Mouse (Mus musculus) heart, postnatal 10 days (tissue): ENCODE data around the gene Ctnnd2. TPM values are rescaled to one million over a fixed set of nuclear protein-coding genes. Genes with fewer than 3 reads are reported as not detected.
A peak's percentile ranks its signal among the peaks of the same experiment; 100 is the strongest.

Experiments used
- DNase-seq, 2 experiments: peaks; one replicate each; pipeline ENCODE4 v3.0.0; 2021
- intact Hi-C: fragments of 180-260 bp; cut with DNase I; formaldehyde crosslinking; loops from one replicate; pipeline ENCODE4 v1.15.1; 2025
- total RNA-seq, 2 experiments: library from RNA; stranded (reverse); gene quantifications; 2 replicates each; pipeline ENCODE4 v1.2.3; 2021

Ctnnd2 gene
- total RNA-seq, 2 experiments from 2014 or later: 0.14 to 0.27 TPM

GRCm38 (mm10) chr15:30795723-30796122, 623.3 kb downstream of the Ctnnd2 start:
- no peak for DNase-seq

GRCm38 (mm10) chr15:30827424-30828263, 655.3 kb downstream of the Ctnnd2 start:
- no peak for DNase-seq
- intact Hi-C loops: no loop called here

More at GRCm38 (mm10) chr15:30795723-30796122, 623.3 kb downstream of the Ctnnd2 start:
- intact Hi-C loops: no loop called here

- no peak for DNase-seq
- intact Hi-C loops: no loop called here
Observed at GRCm38 (mm10) chr15:30857277-30858176, 685.1 kb downstream of the Ctnnd2 start.

GRCm38 (mm10) chr15:30867429-30867828, 695.0 kb downstream of the Ctnnd2 start:
- DNase-seq: no peak
- intact Hi-C loops: no loop called here

- no peak for DNase-seq
- intact Hi-C loops: no loop called here
Observed at GRCm38 (mm10) chr15:30869673-30870512, 697.5 kb downstream of the Ctnnd2 start.

GRCm38 (mm10) chr15:30875523-30875922, 703.1 kb downstream of the Ctnnd2 start:
- intact Hi-C loops: no loop called here
- no peak for DNase-seq

- DNase-seq: no peak
- intact Hi-C loops: no loop called here
Observed at GRCm38 (mm10) chr15:30884692-30885334, 712.4 kb downstream of the Ctnnd2 start.

- intact Hi-C loops: no loop called here
- peak; percentile 53 for DNase-seq
Observed at GRCm38 (mm10) chr15:30885410-30885809, 713.0 kb downstream of the Ctnnd2 start.

GRCm38 (mm10) chr15:30887559-30887958, 715.2 kb downstream of the Ctnnd2 start:
- DNase-seq: no peak
- intact Hi-C loops: no loop called here

- intact Hi-C loops: no loop called here
- no peak for DNase-seq
Observed at GRCm38 (mm10) chr15:30891986-30892385, 719.6 kb downstream of the Ctnnd2 start.

- no peak for DNase-seq
- intact Hi-C loops: no loop called here
Observed at GRCm38 (mm10) chr15:30895063-30895462, 722.7 kb downstream of the Ctnnd2 start.

- intact Hi-C loops: no loop called here
- no peak for DNase-seq
Observed at GRCm38 (mm10) chr15:30897342-30897741, 724.9 kb downstream of the Ctnnd2 start.

GRCm38 (mm10) chr15:30908027-30908426, 735.6 kb downstream of the Ctnnd2 start:
- DNase-seq: no peak
- intact Hi-C loops: no loop called here

- intact Hi-C loops: no loop called here
- peak; percentile 18 to 46 for DNase-seq
Observed at GRCm38 (mm10) chr15:30913360-30913759, 741.0 kb downstream of the Ctnnd2 start.

GRCm38 (mm10) chr15:30925838-30926237, 753.4 kb downstream of the Ctnnd2 start:
- DNase-seq: peak; percentile 11 to 38
- intact Hi-C loops: loop anchor here (2.0 to 5.0 kb wide), 2 partner anchors 339 to 521 kb away; no protein-coding TSS in a partner anchor

- DNase-seq: peak; percentile 35 to 60
Observed at GRCm38 (mm10) chr15:30927632-30928031, 755.2 kb downstream of the Ctnnd2 start.

GRCm38 (mm10) chr15:30931906-30932305, 759.5 kb downstream of the Ctnnd2 start:
- intact Hi-C loops: no loop called here
- DNase-seq: no peak

More at GRCm38 (mm10) chr15:30927632-30928031, 755.2 kb downstream of the Ctnnd2 start:
- intact Hi-C loops: loop anchor here (1.0 to 5.0 kb wide), 3 partner anchors 223 to 520 kb away; no protein-coding TSS in a partner anchor

GRCm38 (mm10) chr15:30945863-30946262, 773.5 kb downstream of the Ctnnd2 start:
- intact Hi-C loops: no loop called here
- no peak for DNase-seq

- intact Hi-C loops: no loop called here
- no peak for DNase-seq
Observed at GRCm38 (mm10) chr15:30958513-30958912, 786.1 kb downstream of the Ctnnd2 start.
